8 mouse cellular contexts compared by ENCODE assay signal in the genomic region with DNA sequence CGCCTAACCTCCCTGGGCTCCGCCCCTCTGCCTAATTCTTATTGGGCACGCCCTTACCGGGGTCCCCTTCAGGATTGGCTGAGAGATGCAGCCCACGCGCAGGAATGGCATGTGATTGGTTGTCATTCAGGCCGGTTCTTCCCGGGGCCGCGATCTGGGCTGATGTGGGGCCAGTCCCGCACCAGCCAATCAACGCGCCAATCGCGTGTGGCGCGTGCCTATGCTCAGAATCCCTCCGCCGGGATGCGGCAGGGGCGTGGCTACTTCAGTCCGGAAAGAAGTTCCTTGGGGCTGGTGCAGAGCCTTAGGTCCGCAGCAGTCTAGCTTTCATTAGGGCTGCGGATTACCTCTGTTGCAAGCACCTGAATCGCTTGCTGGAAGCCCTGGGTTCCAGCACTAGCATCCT. TPM values are rescaled to one million over a fixed set of nuclear protein-coding genes. Genes with fewer than 3 reads are reported as not detected.
DNase-seq lines count a peak whose midpoint lies in the region; ATAC-seq lines count a peak whose summit lies in the region.

No protein-coding gene starts in this region.

- H3K9ac ChIP-seq in heart, embryonic 14.5 days (ENCODE audit: low read length): peak overlapping the region; percentile 62; the same call in 1 of the 2 replicates
- peak overlapping the region; percentile 65 for H3K9ac ChIP-seq in liver, embryonic 13.5 days
- H3K9ac ChIP-seq in stomach, embryonic 16.5 days (ENCODE audit: low read length): peak overlapping the region; percentile 69

- H3K4me1 ChIP-seq in heart, embryonic 14.5 days (ENCODE audit: control insufficient read depth in 2 of 2, insufficient read depth in 2 of 2, low read length in 2 of 2): peaks cover 0 to 3% of the 10 kb centered on the region in 2 experiments; a peak in 2 of 4 replicates
- peaks cover 73% of the 10 kb centered on the region for H3K4me1 ChIP-seq in liver, embryonic 13.5 days (replicated peaks)
- H3K4me1 ChIP-seq in stomach, embryonic 16.5 days (ENCODE audit: control insufficient read depth, insufficient read depth, low read length): peaks cover 9% of the 10 kb centered on the region

- no peaks in the 10 kb centered on the region for H3K27me3 ChIP-seq in heart, embryonic 14.5 days (ENCODE audit: control insufficient read depth, insufficient read depth, low read length)
- no peaks in the 10 kb centered on the region for H3K27me3 ChIP-seq in liver, embryonic 13.5 days
- H3K27me3 ChIP-seq in stomach, embryonic 16.5 days (ENCODE audit: control insufficient read depth, insufficient read depth, low read length): no peaks in the 10 kb centered on the region

- peak overlapping the region; percentile 64 for H3K4me2 ChIP-seq in heart, embryonic 14.5 days (ENCODE audit: low read length)
- peak overlapping the region; percentile 66 for H3K4me2 ChIP-seq in liver, embryonic 13.5 days
- H3K4me2 ChIP-seq in stomach, embryonic 16.5 days (ENCODE audit: low read depth, low read length): peak overlapping the region; percentile 67

- H3K36me3 ChIP-seq in heart, embryonic 14.5 days (ENCODE audit: control insufficient read depth, insufficient read depth, low read length): no peaks in the 10 kb centered on the region
- H3K36me3 ChIP-seq in liver, embryonic 13.5 days: no peaks in the 10 kb centered on the region
- no peaks in the 10 kb centered on the region for H3K36me3 ChIP-seq in stomach, embryonic 16.5 days (ENCODE audit: control insufficient read depth, insufficient read depth, low read length)

- H3K9me3 ChIP-seq in heart, embryonic 14.5 days (ENCODE audit: control insufficient read depth, low read length): no peaks in the 10 kb centered on the region
- no peaks in the 10 kb centered on the region for H3K9me3 ChIP-seq in liver, embryonic 13.5 days (replicated peaks)
- no peaks in the 10 kb centered on the region for H3K9me3 ChIP-seq in stomach, embryonic 16.5 days (replicated peaks; ENCODE audit: control insufficient read depth, low read length)

- peak; percentile 96 for DNase-seq in c-Kit-negative CD71-positive TER-119-positive erythroid progenitor cells, embryonic 14.5 days (ENCODE audit: low read depth, low spot score)
- peak; percentile 97 for DNase-seq in fibroblast of lung, adult 2 months (ENCODE audit: low read depth)
- peak; percentile 97 for DNase-seq in kidney, postnatal 14 days
- peak; percentile 97 for DNase-seq in liver, embryonic 13.5 days
- peak; percentile 95 for DNase-seq in neural tube, embryonic 10.5 days (ENCODE audit: extremely low spot score, low spot score)

- peak overlapping the region; percentile 24 to 29 for H3K4me3 ChIP-seq in heart, embryonic 14.5 days (ENCODE audit: control insufficient read depth in 1 of 2, insufficient read depth in 1 of 2, low read depth in 1 of 2, low read length in 2 of 2)
- peak overlapping the region; percentile 57 for H3K4me3 ChIP-seq in liver, embryonic 13.5 days (replicated peaks)
- H3K4me3 ChIP-seq in stomach, embryonic 16.5 days (replicated peaks; ENCODE audit: low read length): peak overlapping the region; percentile 49

- under 1% methylated on average over 25 of the region's 25 CpGs for WGBS in heart, embryonic 14.5 days
- WGBS in liver, embryonic 13.5 days (ENCODE audit: insufficient replicate concordance): under 1% methylated on average over 25 of the region's 25 CpGs
- 0% methylated on average over 25 of the region's 25 CpGs for WGBS in stomach, embryonic 16.5 days

- no peak overlapping the region; a peak in 1 of 4 replicates for H3K27ac ChIP-seq in heart, embryonic 14.5 days (replicated peaks in 1 of 2; ENCODE audit: control insufficient read depth in 1 of 2, insufficient read depth in 1 of 2, low read depth in 2 of 2, low read length in 2 of 2)
- H3K27ac ChIP-seq in liver, embryonic 13.5 days: peak overlapping the region; percentile 79
- peak overlapping the region; percentile 64; the same call in 1 of the 2 replicates for H3K27ac ChIP-seq in stomach, embryonic 16.5 days (ENCODE audit: low read length)

- ATAC-seq in CD4-positive, CD25-positive, alpha-beta regulatory T cell, adult 4 months: peak; percentile 100
- peak; percentile 99 for ATAC-seq in heart, embryonic 14.5 days (ENCODE audit: insufficient number of reproducible peaks, insufficient read depth, low FRiP score, low read depth)
- peak; percentile 99 for ATAC-seq in liver, embryonic 13.5 days (ENCODE audit: low read depth)
- peak; percentile 100 for ATAC-seq in stomach, embryonic 16.5 days (ENCODE audit: insufficient read depth, low FRiP score)

RNA-seq across cellular contexts. Expression of gene Aacs, which starts 9.9 kb away (rescaled TPM):
- polyA plus RNA-seq in CD4-positive, CD25-positive, alpha-beta regulatory T cell, adult 4 months (2017; shearing (Covaris generic)): 10 to 100 TPM; 22.1 to 39.8 TPM
- polyA plus RNA-seq in heart, embryonic 14.5 days (2014; fragmentation: Nextera tagmentation; extraction: Ambion mirVana): 9.4 and 9.6 TPM in 2 replicates
- polyA plus RNA-seq in liver, embryonic 13.5 days (2015; fragmentation: Nextera tagmentation; extraction: Ambion mirVana): 17.5 and 17.9 TPM in 2 replicates
- 75.4 and 79.3 TPM in 2 replicates for polyA plus RNA-seq in stomach, embryonic 16.5 days (2015; fragmentation: Nextera tagmentation; extraction: Ambion mirVana)

RNA-seq across cellular contexts. Expression of gene Bri3bp, which starts 24.3 kb away (rescaled TPM):
- polyA plus RNA-seq in CD4-positive, CD25-positive, alpha-beta regulatory T cell, adult 4 months (2017; shearing (Covaris generic)): 1 to 10 TPM; 4.3 to 7.5 TPM
- 34.8 and 36.6 TPM in 2 replicates for polyA plus RNA-seq in heart, embryonic 14.5 days (2014; fragmentation: Nextera tagmentation; extraction: Ambion mirVana)
- 30.7 and 31.8 TPM in 2 replicates for polyA plus RNA-seq in liver, embryonic 13.5 days (2015; fragmentation: Nextera tagmentation; extraction: Ambion mirVana)
- polyA plus RNA-seq in stomach, embryonic 16.5 days (2015; fragmentation: Nextera tagmentation; extraction: Ambion mirVana): 27.7 and 31.8 TPM in 2 replicates

RNA-seq across cellular contexts. Expression of gene Dhx37, which starts 31.8 kb away (rescaled TPM):
- 1 to 10 TPM; 8.4 to 8.6 TPM for polyA plus RNA-seq in CD4-positive, CD25-positive, alpha-beta regulatory T cell, adult 4 months (2017; shearing (Covaris generic))
- 7.2 and 8.2 TPM in 2 replicates for polyA plus RNA-seq in heart, embryonic 14.5 days (2014; fragmentation: Nextera tagmentation; extraction: Ambion mirVana)
- polyA plus RNA-seq in liver, embryonic 13.5 days (2015; fragmentation: Nextera tagmentation; extraction: Ambion mirVana): 5.8 and 6.2 TPM in 2 replicates
- polyA plus RNA-seq in stomach, embryonic 16.5 days (2015; fragmentation: Nextera tagmentation; extraction: Ambion mirVana): 8.4 and 10.8 TPM in 2 replicates

Comparison
In these comparisons a context has a peak if more than half of its experiments do, and no peak if none do; other contexts are left out.
1. H3K27ac ChIP-seq: peak in liver, embryonic 13.5 days (single experiment) and stomach, embryonic 16.5 days (single experiment); none in heart, embryonic 14.5 days (0 of 2).
2. Peak in every context shown above with its lines, with median percentiles within 50 percentile points of each other: ATAC-seq, DNase-seq, H3K4me2 ChIP-seq, H3K4me3 ChIP-seq and H3K9ac ChIP-seq.